Comparison of ENCODE assay signal across 28 mouse cellular contexts in genomic region chr9:84204056-84204455, GRCm38 (mm10).
"Had no signal": no experiment of that assay in that cellular context is flagged by ENCODE, and none has a peak within 500 bp of the region (broad histone marks: within the 10 kb centered on the region; RNA-seq: fewer than 3 reads in every experiment).

No protein-coding gene starts in this region.

- H3K36me3 ChIP-seq: embryonic facial prominence, embryonic 10.5 days; embryonic facial prominence, embryonic 12.5 days; embryonic facial prominence, embryonic 13.5 days; embryonic facial prominence, embryonic 15.5 days; forebrain, embryonic 10.5 days; forebrain, embryonic 12.5 days; forebrain, embryonic 15.5 days had no signal

- DNase-seq: cerebellum, adult 2 months; cerebellum, adult 8-10 months; cerebellum, adult 9-10 months; cerebellum, adult 9-11 months; cerebellum, postnatal 10 days; cerebellum, postnatal 14 days; cerebellum, postnatal 25 days; cerebellum, postnatal 36 days; embryo, embryonic 11 days; forebrain, postnatal 0 days; gastrocnemius, adult 2 months; gastrocnemius, postnatal 10 days; gastrocnemius, postnatal 14 days; gastrocnemius, postnatal 25 days; gastrocnemius, postnatal 36 days; heart, adult 11 months; heart, adult 18-20 months had no signal

- ATAC-seq: forebrain, embryonic 13.5 days; forebrain, embryonic 14.5 days; forebrain, embryonic 15.5 days; forebrain, embryonic 16.5 days; forebrain, postnatal 0 days had no signal

- H3K4me2 ChIP-seq: embryonic facial prominence, embryonic 12.5 days; embryonic facial prominence, embryonic 13.5 days; embryonic facial prominence, embryonic 15.5 days; forebrain, embryonic 12.5 days; forebrain, embryonic 13.5 days; forebrain, embryonic 15.5 days had no signal

- H3K4me3 ChIP-seq: embryonic facial prominence, embryonic 10.5 days; embryonic facial prominence, embryonic 12.5 days; embryonic facial prominence, embryonic 13.5 days; embryonic facial prominence, embryonic 15.5 days; erythroblast, embryonic 14.5 days; forebrain, embryonic 10.5 days; forebrain, embryonic 12.5 days; forebrain, embryonic 13.5 days; forebrain, embryonic 15.5 days; gastrocnemius, adult 2 months had no signal

- H3K27me3 ChIP-seq: embryonic facial prominence, embryonic 12.5 days; embryonic facial prominence, embryonic 13.5 days; embryonic facial prominence, embryonic 15.5 days; forebrain, embryonic 12.5 days; forebrain, embryonic 13.5 days; forebrain, embryonic 15.5 days had no signal

- H3K27ac ChIP-seq: embryonic facial prominence, embryonic 10.5 days; embryonic facial prominence, embryonic 12.5 days; embryonic facial prominence, embryonic 13.5 days; embryonic facial prominence, embryonic 15.5 days; forebrain, embryonic 10.5 days; forebrain, embryonic 12.5 days; forebrain, embryonic 13.5 days; forebrain, embryonic 15.5 days; gastrocnemius, adult 2 months had no signal

- H3K4me1 ChIP-seq: embryonic facial prominence, embryonic 10.5 days; embryonic facial prominence, embryonic 12.5 days; embryonic facial prominence, embryonic 13.5 days; embryonic facial prominence, embryonic 15.5 days; forebrain, embryonic 10.5 days; forebrain, embryonic 12.5 days; forebrain, embryonic 13.5 days; forebrain, embryonic 15.5 days had no signal

- H3K9ac ChIP-seq: embryonic facial prominence, embryonic 12.5 days; embryonic facial prominence, embryonic 13.5 days; embryonic facial prominence, embryonic 15.5 days; forebrain, embryonic 12.5 days; forebrain, embryonic 13.5 days; forebrain, embryonic 15.5 days; forebrain, postnatal 0 days had no signal

- H3K9me3 ChIP-seq: embryonic facial prominence, embryonic 10.5 days; embryonic facial prominence, embryonic 12.5 days; embryonic facial prominence, embryonic 13.5 days; embryonic facial prominence, embryonic 15.5 days; forebrain, embryonic 10.5 days; forebrain, embryonic 12.5 days; forebrain, embryonic 13.5 days; forebrain, embryonic 15.5 days had no signal
